Mouse (Mus musculus): ENCODE results near the gene Deaf1. TPM values are rescaled to one million over a fixed set of nuclear protein-coding genes. Genes with fewer than 3 reads are reported as not detected.
"Not testable (repeated sequence)": the region's sequence is repeated elsewhere in the genome, so short reads cannot be mapped to it uniquely, and the experiment has no call there.

Gene Deaf1
- polyA plus RNA-seq, 1 experiment from 2014 or later = 56.2 TPM

DNA sequence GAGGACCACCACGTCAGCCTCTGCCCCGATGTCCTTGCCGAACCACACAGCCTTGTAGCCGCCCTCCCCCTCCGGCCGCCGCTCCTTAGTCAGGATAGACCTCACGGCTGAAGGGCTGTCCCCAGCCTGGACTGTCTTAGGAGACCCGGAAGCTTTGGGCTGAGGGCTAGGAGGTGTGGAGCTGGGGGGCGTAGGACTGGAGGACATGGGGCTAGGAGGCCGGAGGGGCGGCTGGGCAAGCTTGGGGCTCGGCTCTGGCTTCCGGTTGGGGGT lies 58.3 kb downstream of the Deaf1 start:
- ATAC-seq (ENCODE audit: borderline replicate concordance, extremely low read depth, low FRiP score, low TSS enrichment) = no peak
- H3K27ac ChIP-seq = no peak overlapping the region
- no peaks in the 10 kb centered on the region for H3K9me3 ChIP-seq
- no peak overlapping the region for H3K4me3 ChIP-seq
- 66% methylated on average over 14 of the region's 14 CpGs for WGBS
- H3K4me2 ChIP-seq = peak overlapping the region; percentile 36; the same call in 1 of the 2 replicates
- peaks cover 12% of the 10 kb centered on the region for H3K4me1 ChIP-seq
- H3K36me3 ChIP-seq = no peaks in the 10 kb centered on the region
- no peaks in the 10 kb centered on the region for H3K27me3 ChIP-seq
- no peak overlapping the region for H3K9ac ChIP-seq

DNA sequence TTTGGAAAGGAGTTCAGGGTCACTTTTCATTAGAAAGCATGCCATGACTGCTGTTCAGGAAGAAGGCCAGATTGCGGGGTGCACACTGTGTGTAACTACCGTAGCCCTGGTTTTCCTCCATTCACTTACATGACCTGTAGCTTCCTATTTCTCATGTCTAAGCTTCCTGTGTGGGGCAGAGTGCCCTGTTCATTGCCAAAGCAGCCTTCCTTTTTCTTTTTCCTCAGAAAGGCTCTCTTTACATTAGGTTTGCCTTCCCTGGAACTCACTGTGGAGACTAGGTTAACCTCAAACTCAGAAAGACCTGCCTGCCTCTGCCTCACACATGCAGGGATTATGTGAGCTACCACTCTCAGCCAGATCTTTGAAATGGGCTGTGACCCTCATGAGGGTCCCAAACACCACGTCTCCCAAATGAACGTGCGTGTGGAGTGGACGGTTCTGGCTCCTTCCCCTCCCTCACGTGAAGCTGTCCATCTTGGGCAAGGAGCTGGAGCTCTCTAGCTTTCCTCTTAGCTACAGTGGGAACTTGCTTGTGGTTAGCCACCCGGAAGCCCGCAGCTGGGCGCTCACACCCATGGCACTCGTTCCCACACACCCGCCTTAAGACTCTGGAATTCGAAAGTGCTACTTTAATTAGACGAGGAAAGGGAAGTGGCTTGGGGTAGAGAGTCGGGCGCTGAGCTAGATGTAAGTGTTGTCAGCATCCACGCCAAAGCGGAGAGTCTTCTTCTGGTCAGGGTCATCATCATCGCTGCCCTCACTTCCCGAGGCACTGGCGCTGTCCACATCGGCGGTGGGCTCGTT lies 58.8 kb downstream of the Deaf1 start:
- Histone ChIP-seq H3K36me3 (peaks cover 4% of the 10 kb centered on the region), H3K4me3 (no peak overlapping the region), H3K4me2 (peak overlapping the region; percentile 36; the same call in 1 of the 2 replicates), H3K4me1 (peaks cover 12% of the 10 kb centered on the region), H3K27ac (no peak overlapping the region), H3K9ac (no peak overlapping the region), H3K9me3 (no peaks in the 10 kb centered on the region), H3K27me3 (no peaks in the 10 kb centered on the region)
- ATAC-seq (ENCODE audit: borderline replicate concordance, extremely low read depth, low FRiP score, low TSS enrichment) = no peak
- 56% methylated on average over 24 of the region's 24 CpGs for WGBS

DNA sequence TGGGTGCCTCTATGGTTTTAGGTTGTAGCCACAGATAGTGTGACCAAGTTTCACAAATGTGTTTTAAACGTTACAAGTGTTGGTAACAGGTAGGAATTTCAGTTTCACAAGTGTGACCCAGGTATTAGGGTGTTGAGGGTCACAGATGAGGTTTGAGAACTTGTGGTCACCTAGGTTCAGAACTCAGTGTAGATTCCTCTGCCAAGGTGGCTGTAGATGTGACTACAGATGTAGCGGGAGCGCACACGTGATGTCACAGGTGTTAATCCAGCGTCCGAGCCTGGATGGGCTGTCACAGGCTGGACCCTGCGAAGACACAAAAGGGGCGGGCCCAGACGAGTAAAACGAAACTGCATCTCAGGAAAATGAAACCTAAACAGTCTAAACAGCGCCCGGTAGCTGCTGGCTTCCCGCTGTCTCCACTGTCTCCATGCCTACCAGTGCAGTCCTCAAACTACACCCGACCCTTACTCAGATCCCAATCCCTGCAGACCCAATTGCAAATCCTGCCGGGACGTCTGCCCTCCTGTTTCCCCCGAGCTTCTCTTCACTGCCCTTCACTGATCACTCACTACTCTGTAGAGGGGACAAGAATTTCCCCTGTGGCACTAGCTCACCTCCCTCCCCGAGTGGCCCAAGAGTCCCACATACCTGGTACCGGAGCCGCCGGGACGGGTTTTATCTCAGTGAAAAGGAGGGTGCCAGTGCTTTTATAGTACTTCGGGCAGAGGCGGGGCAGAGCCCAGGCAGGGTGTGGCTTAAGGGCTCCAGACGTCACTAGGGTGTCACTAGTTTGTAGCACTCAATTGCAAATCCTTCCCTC lies 61.5 kb downstream of the Deaf1 start, which contains the start of gene Irf7:
Gene Irf7 (minus strand): TSS at position 743 of the 823 bp plus-strand sequence.
- Histone ChIP-seq H3K4me2 (peak within 1 kb of the TSS; percentile 91), H3K27me3 (no peaks in the 10 kb centered on the region), H3K4me1 (peaks cover 12% of the 10 kb centered on the region), H3K9ac (peak within 1 kb of the TSS; percentile 59), H3K36me3 (peaks cover 31% of the 10 kb centered on the region), H3K27ac (no peak within 1 kb of the TSS), H3K9me3 (no peaks in the 10 kb centered on the region), H3K4me3 (peak within 1 kb of the TSS; percentile 57)
- 6% methylated on average over 25 of the region's 25 CpGs for WGBS
- peak; percentile 58; the same call in 1 of the 2 replicates for ATAC-seq (ENCODE audit: borderline replicate concordance, extremely low read depth, low FRiP score, low TSS enrichment)

DNA sequence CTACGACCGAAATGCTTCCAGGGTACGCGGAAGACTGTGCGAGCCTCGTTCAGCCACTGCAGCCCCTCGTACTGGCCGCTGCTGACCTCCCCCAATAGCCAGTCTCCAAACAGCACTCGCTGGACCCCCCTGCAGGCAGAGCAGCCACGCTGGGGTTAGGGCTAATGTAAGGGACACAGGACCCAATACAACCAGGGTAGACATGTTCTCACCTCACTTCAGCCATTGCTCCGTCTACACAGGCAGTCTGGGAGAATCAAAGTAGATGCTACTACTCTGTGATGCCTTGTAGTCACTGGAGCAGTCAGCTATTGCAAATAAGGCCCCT lies 62.1 kb downstream of the Deaf1 start:
- no peaks in the 10 kb centered on the region for H3K9me3 ChIP-seq
- H3K27ac ChIP-seq = no peak overlapping the region
- peak overlapping the region; percentile 91 for H3K4me2 ChIP-seq
- peaks cover 12% of the 10 kb centered on the region for H3K4me1 ChIP-seq
- no peak for ATAC-seq (ENCODE audit: borderline replicate concordance, extremely low read depth, low FRiP score, low TSS enrichment)
- H3K27me3 ChIP-seq = no peaks in the 10 kb centered on the region
- peak overlapping the region; percentile 57 for H3K4me3 ChIP-seq
- 33% methylated on average over 11 of the region's 11 CpGs for WGBS
- H3K9ac ChIP-seq = no peak overlapping the region
- H3K36me3 ChIP-seq = peaks cover 37% of the 10 kb centered on the region

DNA sequence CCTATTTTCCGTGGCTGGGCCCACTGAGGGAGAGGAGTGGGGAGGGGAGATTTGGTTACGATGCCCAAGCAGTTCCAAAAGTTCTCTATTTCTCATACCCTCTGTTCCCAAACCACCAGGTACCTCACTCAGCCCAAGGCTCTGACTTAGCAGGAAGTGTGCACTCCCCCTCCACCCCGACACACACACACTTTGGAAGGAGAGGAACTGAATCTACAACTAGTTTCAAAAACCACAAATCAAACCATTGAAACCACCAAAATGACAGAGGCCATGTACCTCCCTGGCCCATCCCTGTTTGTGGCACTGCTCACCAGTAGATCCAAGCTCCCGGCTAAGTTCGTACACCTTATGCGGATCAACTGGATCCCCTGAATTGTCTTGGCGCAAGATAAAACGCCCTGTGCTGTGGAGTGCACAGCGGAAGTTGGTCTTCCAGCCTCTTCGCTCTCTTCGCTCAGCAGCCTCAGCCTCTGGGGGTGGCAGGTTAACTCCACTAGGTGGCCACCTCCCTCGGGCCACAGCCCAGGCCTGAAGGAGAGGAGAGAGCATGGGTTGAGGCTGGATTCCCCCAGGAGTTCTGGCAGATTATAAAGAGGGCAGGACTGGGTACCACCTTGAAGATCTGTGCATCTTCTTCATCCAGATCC lies 62.6 kb downstream of the Deaf1 start:
- no peak overlapping the region for H3K27ac ChIP-seq
- 27% methylated on average over 12 of the region's 12 CpGs for WGBS
- no peaks in the 10 kb centered on the region for H3K27me3 ChIP-seq
- no peak overlapping the region for H3K9ac ChIP-seq
- peak overlapping the region; percentile 91 for H3K4me2 ChIP-seq
- peaks cover 12% of the 10 kb centered on the region for H3K4me1 ChIP-seq
- H3K9me3 ChIP-seq = no peaks in the 10 kb centered on the region
- ATAC-seq (ENCODE audit: borderline replicate concordance, extremely low read depth, low FRiP score, low TSS enrichment) = no peak
- H3K4me3 ChIP-seq = peak overlapping the region; percentile 57; the same call in 1 of the 2 replicates
- H3K36me3 ChIP-seq = peaks cover 42% of the 10 kb centered on the region

DNA sequence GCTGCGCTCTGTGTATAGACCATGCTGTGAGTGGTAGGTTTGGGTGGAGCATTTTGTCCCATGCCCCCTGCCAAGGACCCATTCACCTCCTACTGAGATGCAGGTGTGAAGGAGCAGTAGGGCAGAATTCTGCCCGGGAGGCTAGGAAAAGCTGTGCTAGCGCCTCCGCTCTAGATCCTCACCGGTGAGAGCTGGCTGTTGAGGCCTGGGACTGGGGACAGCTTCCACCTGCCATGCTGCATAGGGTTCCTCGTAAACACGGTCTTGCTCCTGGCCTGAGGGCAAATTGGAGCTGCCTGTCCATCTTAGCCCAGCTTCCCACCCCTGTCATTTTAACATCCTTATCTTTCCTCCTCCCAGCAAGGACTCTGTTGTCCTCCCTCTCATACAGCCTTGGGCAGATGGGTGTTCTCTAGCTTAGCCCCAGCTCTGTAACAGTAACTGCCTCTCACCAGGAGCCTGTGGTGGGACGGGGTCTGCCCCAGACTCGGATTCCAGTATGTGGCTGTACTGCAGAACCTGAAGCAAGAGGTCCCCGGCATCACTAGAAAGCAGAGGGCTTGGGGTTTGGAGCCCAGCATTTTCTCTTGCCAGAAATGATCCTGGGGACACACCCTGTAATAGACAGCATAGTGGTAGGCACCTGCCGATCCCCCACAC lies 63.3 kb downstream of the Deaf1 start:
- H3K4me3 ChIP-seq = no peak overlapping the region
- peaks cover 49% of the 10 kb centered on the region for H3K36me3 ChIP-seq
- no peak overlapping the region for H3K9ac ChIP-seq
- H3K27me3 ChIP-seq = no peaks in the 10 kb centered on the region
- WGBS = 72% methylated on average over 11 of the region's 11 CpGs
- no peaks in the 10 kb centered on the region for H3K9me3 ChIP-seq
- H3K4me1 ChIP-seq = peaks cover 12% of the 10 kb centered on the region
- H3K4me2 ChIP-seq = no peak overlapping the region
- ATAC-seq (ENCODE audit: borderline replicate concordance, extremely low read depth, low FRiP score, low TSS enrichment) = no peak
- no peak overlapping the region for H3K27ac ChIP-seq

DNA sequence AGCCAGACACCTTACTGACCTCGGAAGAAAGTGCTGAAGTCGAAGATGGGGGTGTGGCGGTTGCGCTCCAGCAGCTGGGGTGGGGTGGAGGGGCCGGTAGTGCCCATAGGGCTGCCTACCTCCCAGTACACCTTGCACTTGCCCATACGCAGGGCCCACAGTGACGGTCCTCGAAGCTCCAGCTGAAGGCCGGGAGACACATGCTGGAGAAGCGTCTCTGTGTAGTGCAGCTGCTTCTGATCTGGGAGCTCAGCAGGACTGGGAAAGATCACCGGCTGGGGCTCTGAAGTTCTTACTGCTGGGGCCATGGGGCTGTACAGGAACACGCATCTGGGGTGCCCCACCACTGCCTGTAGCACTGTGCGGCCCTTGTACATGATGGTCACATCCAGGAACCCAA lies 63.9 kb downstream of the Deaf1 start:
- peaks cover 54% of the 10 kb centered on the region for H3K36me3 ChIP-seq
- no peaks in the 10 kb centered on the region for H3K9me3 ChIP-seq
- no peak overlapping the region for H3K9ac ChIP-seq
- H3K4me2 ChIP-seq = no peak overlapping the region
- no peaks in the 10 kb centered on the region for H3K27me3 ChIP-seq
- H3K4me3 ChIP-seq = no peak overlapping the region
- H3K4me1 ChIP-seq = peaks cover 12% of the 10 kb centered on the region
- no peak overlapping the region for H3K27ac ChIP-seq
- WGBS = 88% methylated on average over 13 of the region's 13 CpGs
- ATAC-seq (ENCODE audit: borderline replicate concordance, extremely low read depth, low FRiP score, low TSS enrichment) = no peak

DNA sequence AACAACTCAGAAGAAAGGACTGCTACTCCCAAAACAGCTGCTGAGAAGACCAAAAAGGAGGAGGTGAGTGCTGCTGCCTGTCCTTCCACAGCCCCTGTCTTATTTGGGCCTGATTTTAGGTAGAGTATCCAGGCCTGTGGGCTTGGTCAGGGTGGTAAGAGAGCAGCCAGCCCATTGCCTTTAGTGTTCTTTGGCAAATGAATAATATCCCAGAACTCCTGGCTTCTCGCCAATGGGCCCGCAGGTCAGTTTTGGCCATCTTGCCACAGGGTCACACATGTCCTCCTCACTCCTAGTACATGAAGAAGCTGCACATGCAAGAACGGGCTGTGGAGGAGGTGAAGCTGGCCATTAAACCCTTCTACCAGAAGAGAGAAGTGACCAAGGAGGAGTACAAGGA lies 66.0 kb downstream of the Deaf1 start:
- no peak overlapping the region for H3K4me2 ChIP-seq
- H3K27me3 ChIP-seq = no peaks in the 10 kb centered on the region
- no peak for ATAC-seq (ENCODE audit: borderline replicate concordance, extremely low read depth, low FRiP score, low TSS enrichment)

DNA sequence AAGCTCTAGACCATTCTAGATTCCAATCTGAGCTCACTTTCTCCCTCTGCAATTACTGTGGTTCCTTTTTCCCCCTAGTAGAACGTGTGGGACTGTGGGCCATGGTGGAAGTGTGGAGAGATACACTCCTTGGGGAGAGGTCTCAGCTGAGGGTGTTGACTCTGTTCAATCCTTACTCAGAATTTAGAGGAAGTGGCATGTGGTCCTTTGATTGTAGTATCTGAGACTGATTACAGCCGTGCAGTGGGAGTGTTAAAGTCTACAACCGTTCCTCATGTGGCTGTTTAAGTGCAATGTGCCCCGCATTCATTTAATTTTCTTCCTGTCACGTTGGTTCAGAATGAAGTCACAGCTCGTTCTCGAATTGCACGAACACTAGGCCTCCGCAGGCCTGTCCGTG lies 71.3 kb downstream of the Deaf1 start:
- no peak overlapping the region for H3K9ac ChIP-seq
- no peaks in the 10 kb centered on the region for H3K9me3 ChIP-seq

More for the DNA sequence above, 66.0 kb downstream of the Deaf1 start:
- 86% methylated on average over 3 of the region's 3 CpGs for WGBS
- Histone ChIP-seq H3K4me1 (peaks cover 12% of the 10 kb centered on the region), H3K9me3 (no peaks in the 10 kb centered on the region), H3K4me3 (no peak overlapping the region), H3K9ac (no peak overlapping the region), H3K36me3 (peaks cover 76% of the 10 kb centered on the region), H3K27ac (no peak overlapping the region)

DNA sequence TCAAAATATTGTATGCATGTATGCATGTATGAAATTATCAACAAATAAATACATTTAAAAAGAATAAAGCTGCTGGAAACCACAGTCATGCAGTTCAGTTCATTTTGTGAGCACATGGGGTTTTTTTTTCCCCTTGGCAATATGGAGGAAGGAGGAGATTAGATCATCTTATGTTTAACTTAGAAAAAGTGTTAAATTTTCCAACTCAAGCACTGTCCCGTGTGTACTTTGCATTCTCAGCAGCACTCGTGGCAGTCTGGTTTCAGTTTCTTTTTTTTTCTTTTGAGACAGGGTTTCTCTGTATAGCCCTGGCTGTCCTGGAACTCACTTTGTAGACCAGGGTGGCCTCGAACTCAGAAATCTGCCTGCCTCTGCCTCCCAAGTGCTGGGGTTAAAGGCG lies 77.0 kb downstream of the Deaf1 start:
- not testable (repeated sequence) for H3K4me3 ChIP-seq; H3K27me3 ChIP-seq; H3K9me3 ChIP-seq; H3K9ac ChIP-seq; H3K4me2 ChIP-seq; H3K4me1 ChIP-seq; ATAC-seq (ENCODE audit: borderline replicate concordance, extremely low read depth, low FRiP score, low TSS enrichment); H3K27ac ChIP-seq
- H3K36me3 ChIP-seq = peaks cover 88% of the 10 kb centered on the region
- 75% methylated on average over 4 of the region's 4 CpGs for WGBS

More for the DNA sequence above, 71.3 kb downstream of the Deaf1 start:
- H3K4me1 ChIP-seq = no peaks in the 10 kb centered on the region
- no peaks in the 10 kb centered on the region for H3K27me3 ChIP-seq
- H3K4me2 ChIP-seq = no peak overlapping the region
- ATAC-seq (ENCODE audit: borderline replicate concordance, extremely low read depth, low FRiP score, low TSS enrichment) = no peak
- no peak overlapping the region for H3K27ac ChIP-seq
- 86% methylated on average over 10 of the region's 10 CpGs for WGBS
- H3K4me3 ChIP-seq = no peak overlapping the region
- peaks cover 89% of the 10 kb centered on the region for H3K36me3 ChIP-seq

Measured in lung, embryonic 15.5 days (tissue).